Mouse (Mus musculus) stomach, embryonic 15.5 days (tissue): Measurements from ENCODE around the gene Snrpg. TPM values are rescaled to one million over a fixed set of nuclear protein-coding genes. Genes with fewer than 3 reads are reported as not detected.

ENCODE experiments used
- ATAC-seq: fragments of 200-750 bp; cut with Nextera tagmentation; 2 replicates; pipeline ENCODE4 v1.8.0; 2017; ENCODE audit warnings: low read depth, moderate number of reproducible peaks, moderate TSS enrichment; ENCODE audit not compliant: insufficient read depth, low FRiP score
- H3K27ac ChIP-seq: fragments of 300-500 bp; sonication (generic); 2 replicates; pipeline ENCODE4 v1.5.1; 2015; ENCODE audit warnings: mild to moderate bottlenecking, inconsistent platforms
- H3K27me3 ChIP-seq: fragments of 300-500 bp; sonication (generic); replicated peaks from 2 replicates; pipeline ENCODE4 v1.6.1; 2015; ENCODE audit warnings: inconsistent platforms
- H3K36me3 ChIP-seq: fragments of 300-500 bp; sonication (generic); 2 replicates; pipeline ENCODE4 v1.6.1; 2015; ENCODE audit warnings: inconsistent platforms
- H3K4me1 ChIP-seq: fragments of 300-500 bp; sonication (generic); 2 replicates; pipeline ENCODE4 v1.6.1; 2015; ENCODE audit warnings: inconsistent platforms
- H3K4me2 ChIP-seq: fragments of 300-500 bp; sonication (generic); 2 replicates; pipeline ENCODE4 v1.6.1; 2015; ENCODE audit warnings: mild to moderate bottlenecking, inconsistent platforms
- H3K4me3 ChIP-seq: fragments of 300-500 bp; sonication (generic); replicated peaks from 2 replicates; pipeline ENCODE4 v1.5.1; 2015; ENCODE audit warnings: inconsistent platforms
- H3K9ac ChIP-seq: fragments of 300-500 bp; sonication (generic); 2 replicates; pipeline ENCODE4 v1.6.1; 2015; ENCODE audit warnings: inconsistent platforms
- H3K9me3 ChIP-seq: fragments of 300-500 bp; sonication (generic); 2 replicates; pipeline ENCODE4 v1.6.1; 2016; ENCODE audit warnings: inconsistent platforms
- WGBS: fragments of 180-500 bp; shearing (Covaris S2); methylation state at CpG from one replicate; pipeline ENCODE4 v1.1.7; 2015; 5-methylcytosine and 5-hydroxymethylcytosine counted together
- polyA plus RNA-seq: library from polyadenylated mRNA; unstranded; fragments of >200 nt; fragmentation: Nextera tagmentation; extraction: Ambion mirVana; gene quantifications from 2 replicates; pipeline ENCODE4 v1.2.1, GENCODE M21; 2015

Snrpg gene
- polyA plus RNA-seq, 1 experiment from 2014 or later, result 550 TPM

DNA sequence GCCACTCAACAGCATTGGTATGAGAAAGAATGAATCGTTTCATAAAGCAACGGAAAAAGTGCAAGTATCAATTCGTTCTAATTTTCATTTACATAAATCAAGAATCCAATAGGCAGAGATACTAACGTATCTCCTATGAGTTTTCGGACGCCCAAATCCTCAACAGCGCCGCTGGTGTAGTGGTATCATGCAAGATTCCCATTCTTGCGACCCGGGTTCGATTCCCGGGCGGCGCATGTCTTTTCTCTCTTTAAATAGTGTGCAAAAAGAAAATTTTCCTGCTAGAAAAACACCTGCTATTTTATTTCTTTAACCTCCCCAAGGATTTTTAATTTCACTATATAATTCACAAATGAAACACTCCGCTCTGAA, 32.6 kb downstream of the Snrpg start:
- peak overlapping the region; percentile 100 for H3K27ac ChIP-seq
- H3K9me3 ChIP-seq, result no peaks in the 10 kb centered on the region
- WGBS, result under 1% methylated on average over 15 of the region's 15 CpGs
- 0 out of 2 replicates have a peak, but pooled peaks have one; percentile 37 for ATAC-seq
- H3K9ac ChIP-seq, result no peak overlapping the region
- H3K4me1 ChIP-seq, result no peaks in the 10 kb centered on the region
- no peaks in the 10 kb centered on the region for H3K27me3 ChIP-seq
- H3K4me2 ChIP-seq, result peak overlapping the region; percentile 62
- peak overlapping the region; percentile 74 for H3K4me3 ChIP-seq
- H3K36me3 ChIP-seq, result no peaks in the 10 kb centered on the region

DNA sequence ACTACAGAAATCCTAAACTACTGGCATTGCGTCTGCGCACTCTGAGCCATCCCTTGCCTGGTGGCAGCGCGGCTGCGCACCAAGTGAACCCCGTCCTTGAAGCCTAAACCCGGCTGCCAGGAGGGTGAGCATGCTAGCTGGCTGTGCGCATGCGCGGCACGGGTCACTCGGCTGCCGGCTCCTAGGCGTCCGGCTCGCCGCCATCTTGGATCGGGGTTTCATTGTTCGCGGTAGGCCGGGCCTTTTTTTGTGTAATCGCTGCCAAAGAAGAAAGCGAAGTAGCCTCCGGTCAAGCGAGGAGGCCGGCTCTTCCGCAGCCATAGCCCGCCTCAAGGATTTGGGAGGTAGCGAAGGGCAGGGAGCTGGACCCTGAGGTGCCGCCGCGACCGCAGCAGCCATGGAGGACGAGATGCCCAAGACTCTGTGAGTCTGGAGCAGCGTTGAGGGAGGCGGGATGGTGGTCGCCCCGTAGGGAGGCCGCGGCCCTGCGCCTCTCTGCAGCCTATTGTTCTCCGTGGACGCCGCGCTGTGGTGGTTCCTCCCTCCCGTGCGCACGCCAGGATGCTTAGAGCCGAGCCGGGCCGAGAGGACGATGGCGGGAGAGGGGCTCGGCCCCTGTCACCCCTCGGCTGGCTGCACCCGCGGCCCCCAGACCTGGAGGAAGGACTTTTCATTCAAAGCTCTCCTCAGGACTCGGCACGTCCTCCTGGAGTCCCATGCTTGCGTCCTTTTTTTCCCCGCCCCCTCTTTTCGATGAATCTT, 33.2 kb downstream of the Snrpg start, which contains the start of gene Tia1:
Gene Tia1, plus strand, starts transcription at position 120 of the 762 bp plus-strand sequence.
- WGBS, result under 1% methylated on average over 61 of the region's 62 CpGs
- Histone ChIP-seq H3K36me3 (no peaks in the 10 kb centered on the region), H3K9me3 (no peaks in the 10 kb centered on the region), H3K27ac (peak within 1 kb of the TSS; percentile 100), H3K4me3 (peak within 1 kb of the TSS; percentile 74), H3K4me2 (peak within 1 kb of the TSS; percentile 62), H3K27me3 (no peaks in the 10 kb centered on the region), H3K4me1 (no peaks in the 10 kb centered on the region), H3K9ac (peak within 1 kb of the TSS; percentile 93)
- ATAC-seq, result peak; percentile 96

DNA sequence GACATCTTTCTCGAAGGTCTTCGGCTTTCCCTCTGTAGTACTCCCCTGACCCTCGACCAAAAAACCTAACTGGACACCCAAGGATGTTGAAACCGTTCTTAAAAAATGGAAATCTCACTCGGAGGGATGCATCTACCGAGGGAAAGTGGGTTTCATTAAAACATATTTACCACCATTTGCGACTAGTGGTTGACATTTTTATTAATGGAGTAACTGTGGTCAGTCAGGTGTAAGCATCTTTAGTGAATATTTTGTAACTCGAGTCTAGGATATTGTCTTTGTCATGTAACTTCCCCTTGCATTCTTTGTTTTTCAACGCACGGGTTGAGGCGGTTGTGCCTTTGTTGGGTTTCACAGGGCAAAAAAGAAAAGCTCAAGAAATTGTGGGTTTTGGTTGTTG, 33.9 kb downstream of the Snrpg start:
- H3K4me3 ChIP-seq, result peak overlapping the region; percentile 74
- H3K4me2 ChIP-seq, result peak overlapping the region; percentile 62
- WGBS, result under 1% methylated on average over 11 of the region's 11 CpGs
- H3K4me1 ChIP-seq, result no peaks in the 10 kb centered on the region
- H3K27ac ChIP-seq, result peak overlapping the region; percentile 100
- peak overlapping the region; percentile 93 for H3K9ac ChIP-seq
- H3K27me3 ChIP-seq, result no peaks in the 10 kb centered on the region
- H3K9me3 ChIP-seq, result no peaks in the 10 kb centered on the region
- ATAC-seq, result no peak
- H3K36me3 ChIP-seq, result no peaks in the 10 kb centered on the region

DNA sequence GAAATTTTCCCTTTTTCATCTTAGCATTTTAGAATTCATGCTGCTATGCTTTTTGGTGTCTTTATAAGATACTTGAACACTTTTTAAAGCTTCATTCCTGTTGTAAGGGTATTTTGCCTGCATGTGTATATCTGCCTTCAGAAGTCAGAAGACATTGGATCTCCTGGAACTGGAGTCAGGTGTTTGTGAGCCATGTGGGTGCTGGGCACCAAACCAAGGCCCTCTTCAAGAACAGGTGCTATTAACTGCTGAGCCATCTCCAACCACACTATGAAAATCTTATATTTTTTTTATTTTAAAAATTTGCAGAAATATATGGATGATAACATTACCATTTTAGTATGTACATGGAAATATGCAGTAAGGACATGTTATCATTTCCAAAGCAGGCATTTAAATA, 35.2 kb downstream of the Snrpg start:
- Histone ChIP-seq H3K9ac (no peak overlapping the region), H3K9me3 (no peaks in the 10 kb centered on the region), H3K4me2 (no peak overlapping the region), H3K27me3 (no peaks in the 10 kb centered on the region), H3K36me3 (no peaks in the 10 kb centered on the region), H3K4me3 (no peak overlapping the region), H3K4me1 (no peaks in the 10 kb centered on the region), H3K27ac (no peak overlapping the region)
- ATAC-seq, result no peak

DNA sequence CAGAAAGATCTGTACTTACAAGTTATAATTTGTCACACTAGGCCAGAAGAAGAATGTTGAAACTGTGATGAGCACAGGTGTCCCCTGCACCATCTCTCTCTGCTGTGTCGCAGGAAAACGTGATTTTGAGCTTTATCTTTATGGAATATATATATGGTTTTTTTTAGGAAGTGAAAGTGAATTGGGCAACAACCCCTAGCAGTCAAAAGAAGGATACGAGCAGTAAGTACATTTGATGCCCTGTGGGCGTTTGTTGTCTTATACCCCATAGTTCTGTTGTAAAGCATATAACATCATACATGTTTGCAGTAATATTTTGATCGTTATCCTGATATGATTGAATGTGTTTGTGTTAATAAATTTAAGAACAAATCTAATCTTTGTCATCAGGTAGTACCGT, 47.6 kb downstream of the Snrpg start:
- WGBS, result 85% methylated on average over 6 of the region's 6 CpGs
- no peak for ATAC-seq
- H3K27me3 ChIP-seq, result no peaks in the 10 kb centered on the region
- peaks cover 42% of the 10 kb centered on the region for H3K36me3 ChIP-seq
- no peak overlapping the region for H3K9ac ChIP-seq
- no peak overlapping the region for H3K4me3 ChIP-seq
- H3K4me2 ChIP-seq, result no peak overlapping the region
- H3K9me3 ChIP-seq, result no peaks in the 10 kb centered on the region
- H3K27ac ChIP-seq, result no peak overlapping the region
- no peaks in the 10 kb centered on the region for H3K4me1 ChIP-seq

DNA sequence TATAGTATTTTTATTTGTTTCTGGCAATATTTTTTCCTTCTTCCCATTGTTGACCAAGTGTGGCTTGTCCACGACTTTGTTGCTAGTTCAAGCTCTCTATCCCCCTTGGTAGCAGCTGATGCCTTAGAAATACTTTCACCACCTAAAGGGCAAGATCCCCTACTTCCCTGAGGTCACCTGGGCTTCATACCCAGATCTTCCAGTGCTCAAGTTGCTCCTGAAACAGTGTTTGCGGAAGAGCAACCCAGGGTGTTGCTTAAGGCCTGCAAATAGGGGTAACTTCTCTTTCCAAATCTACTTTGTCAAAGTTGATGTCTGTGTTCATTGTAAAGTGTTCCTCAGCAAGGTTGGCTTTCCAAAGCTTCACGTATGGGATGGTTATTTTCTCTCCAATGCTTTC, 48.1 kb downstream of the Snrpg start:
- no peaks in the 10 kb centered on the region for H3K4me1 ChIP-seq
- H3K27ac ChIP-seq, result no peak overlapping the region
- ATAC-seq, result no peak
- H3K9me3 ChIP-seq, result no peaks in the 10 kb centered on the region
- no peak overlapping the region for H3K9ac ChIP-seq
- no peaks in the 10 kb centered on the region for H3K27me3 ChIP-seq
- no peak overlapping the region for H3K4me2 ChIP-seq
- peaks cover 42% of the 10 kb centered on the region for H3K36me3 ChIP-seq
- WGBS, result 88% methylated on average over 3 of the region's 3 CpGs
- H3K4me3 ChIP-seq, result no peak overlapping the region

DNA sequence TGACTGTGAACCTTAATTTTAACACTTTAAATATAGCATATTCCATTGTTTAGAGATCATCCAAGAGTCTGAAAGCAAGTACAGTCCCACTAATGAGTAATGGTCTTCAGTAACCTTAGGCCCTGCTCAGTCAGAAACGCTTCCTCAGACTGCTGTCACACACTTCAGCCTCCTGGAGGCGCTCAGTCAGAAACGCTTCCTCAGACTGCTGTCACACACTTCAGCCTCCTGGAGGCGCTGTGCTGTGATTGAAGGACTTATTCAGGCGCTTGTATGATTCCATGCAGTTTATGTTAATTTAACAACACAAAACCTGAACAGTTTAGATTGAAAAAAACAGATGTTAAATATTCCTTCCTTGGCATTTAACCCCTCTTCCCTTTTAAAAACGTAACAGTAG, 49.4 kb downstream of the Snrpg start:
- 73% methylated on average over 6 of the region's 6 CpGs for WGBS

DNA sequence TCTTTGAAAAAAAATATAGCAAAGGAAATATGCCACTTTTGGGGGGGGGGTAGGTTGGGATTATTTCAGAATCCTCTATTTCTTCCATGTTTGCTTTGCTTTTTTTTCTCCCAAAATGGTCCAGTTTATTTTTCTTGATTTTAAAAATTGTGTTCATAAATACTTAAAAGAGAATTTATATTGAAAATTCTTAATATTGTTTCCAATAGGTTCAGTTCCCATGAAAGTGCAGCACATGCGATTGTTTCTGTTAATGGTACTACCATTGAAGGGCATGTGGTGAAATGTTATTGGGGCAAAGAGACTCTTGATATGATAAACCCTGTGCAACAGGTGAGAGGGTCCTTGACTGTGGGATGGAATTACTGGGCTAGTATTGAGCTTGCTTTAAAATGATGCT, 55.3 kb downstream of the Snrpg start, which contains the start of gene Gm44790:
Gene Gm44790, plus strand, starts transcription at position 301 of the 400 bp plus-strand sequence.
- Histone ChIP-seq H3K36me3 (peaks cover 36% of the 10 kb centered on the region), H3K9me3 (no peaks in the 10 kb centered on the region), H3K4me1 (no peaks in the 10 kb centered on the region), H3K27ac (no peak within 1 kb of the TSS), H3K9ac (no peak within 1 kb of the TSS), H3K27me3 (no peaks in the 10 kb centered on the region), H3K4me2 (no peak within 1 kb of the TSS), H3K4me3 (no peak within 1 kb of the TSS)
- ATAC-seq, result no peak
- WGBS, result 96% methylated on average over 1 of the region's 1 CpGs

More for the DNA sequence above, 49.4 kb downstream of the Snrpg start:
- Histone ChIP-seq H3K9me3 (no peaks in the 10 kb centered on the region), H3K36me3 (peaks cover 49% of the 10 kb centered on the region), H3K4me2 (no peak overlapping the region), H3K4me3 (no peak overlapping the region), H3K4me1 (no peaks in the 10 kb centered on the region), H3K9ac (no peak overlapping the region), H3K27ac (no peak overlapping the region), H3K27me3 (no peaks in the 10 kb centered on the region)
- ATAC-seq, result no peak

Other genes starting within 250 kb of the Snrpg start
- 5.5 and 5.6 TPM in 2 replicates for gene Tgfa, start 176.1 kb upstream of the Snrpg start, polyA plus RNA-seq
- gene Fam136a, start 5.7 kb upstream of the Snrpg start, polyA plus RNA-seq, result 124 and 134 TPM in 2 replicates
- gene Pcyox1, start 25.9 kb downstream of the Snrpg start, polyA plus RNA-seq, result 93.0 and 97.9 TPM in 2 replicates
- 158 and 167 TPM in 2 replicates for gene Tia1, start 32.9 kb downstream of the Snrpg start, polyA plus RNA-seq
- gene Gm44790, start 55.4 kb downstream of the Snrpg start, polyA plus RNA-seq, result not detected in 2 replicates
- 20.9 and 24.9 TPM in 2 replicates for gene C87436, start 67.1 kb downstream of the Snrpg start, polyA plus RNA-seq
- gene Pcbp1, start 155.0 kb downstream of the Snrpg start, polyA plus RNA-seq, result 518 and 529 TPM in 2 replicates